Mouse (Mus musculus) CH12.LX (cell line): Measurements from ENCODE around the gene Ado. TPM values are rescaled to one million over a fixed set of nuclear protein-coding genes. Genes with fewer than 3 reads are reported as not detected.

Experiments
- DNase-seq: peaks from one replicate; pipeline ENCODE4 v3.0.0-alpha.2; 2013; ENCODE audit errors: extremely low read depth
- H3K27ac ChIP-seq: 2 replicates; pipeline ENCODE4 v1.5.1; 2012; ENCODE audit warnings: low read depth, mild to moderate bottlenecking, control low read depth, moderate library complexity; ENCODE audit not compliant: insufficient read depth
- H3K27me3 ChIP-seq: replicated peaks from 2 replicates; pipeline ENCODE3; 2012; ENCODE audit warnings: inconsistent platforms
- H3K36me3 ChIP-seq, 2 experiments: replicated peaks in 1 of 2; 2 replicates each; pipeline versions ENCODE3 to v1.6.1; 2012; ENCODE audit warnings: inconsistent platforms in 1 of 2, low read length in 1 of 2, mild to moderate bottlenecking in 1 of 2, mixed read lengths in 1 of 2, moderate library complexity in 1 of 2; ENCODE audit not compliant: control insufficient read depth in 1 of 2, insufficient read depth in 1 of 2
- H3K4me1 ChIP-seq, 2 experiments: 2 replicates each; pipeline ENCODE4 v1.6.1; 2012; ENCODE audit warnings: inconsistent platforms in 1 of 2, moderate library complexity in 1 of 2; ENCODE audit not compliant: insufficient read depth in 2 of 2, control insufficient read depth in 1 of 2
- H3K4me2 ChIP-seq: 2 replicates; pipeline ENCODE4 v1.6.1; 2012; ENCODE audit warnings: low read depth, mild to moderate bottlenecking, control low read depth; ENCODE audit not compliant: poor library complexity, insufficient read depth, severe bottlenecking
- H3K4me3 ChIP-seq, 3 experiments: fragments of 150-350 bp in 1 of 3; sonication (generic) in 1 of 3; replicated peaks in 1 of 3; 2 replicates each; pipeline versions ENCODE3 to v1.5.1; 2011 to 2012; ENCODE audit warnings: low read depth in 2 of 3, low read length in 2 of 3, mild to moderate bottlenecking in 2 of 3, moderate library complexity in 2 of 3, control low read depth in 1 of 3, improper control_type of control experiment in 1 of 3, inconsistent platforms in 1 of 3, mixed read lengths in 1 of 3; ENCODE audit not compliant: poor library complexity in 1 of 3
- H3K79me2 ChIP-seq: replicated peaks from 2 replicates; pipeline ENCODE4 v1.6.1; 2012; ENCODE audit warnings: mild to moderate bottlenecking, moderate library complexity; ENCODE audit not compliant: control insufficient read depth, poor library complexity, insufficient read depth, severe bottlenecking; ENCODE audit errors: extremely low read depth
- H3K9ac ChIP-seq: 2 replicates; pipeline ENCODE4 v1.6.1; 2012; ENCODE audit warnings: low read depth, mild to moderate bottlenecking, control low read depth, moderate library complexity; ENCODE audit not compliant: insufficient read depth
- H3K9me3 ChIP-seq: replicated peaks from 2 replicates; pipeline ENCODE3; 2012; ENCODE audit warnings: low read length, inconsistent platforms, mixed read lengths
- EP300 ChIP-seq: IDR thresholded peaks from 2 replicates; pipeline ENCODE4 v1.6.1; 2011; ENCODE audit warnings: low read length, improper control_type of control experiment
- GABPA ChIP-seq: IDR thresholded peaks from 2 replicates; pipeline ENCODE4 v1.6.1; 2012; ENCODE audit warnings: low read depth, low read length, improper control_type of control experiment, inconsistent platforms; ENCODE audit not compliant: insufficient replicate concordance
- IRF4 ChIP-seq: IDR thresholded peaks from 2 replicates; pipeline ENCODE4 v1.6.1; 2014; ENCODE audit warnings: low read depth, mild to moderate bottlenecking, inconsistent platforms, low read length, improper control_type of control experiment
- MAX ChIP-seq: IDR thresholded peaks from 2 replicates; pipeline ENCODE4 v1.6.1; 2011; ENCODE audit warnings: low read length, improper control_type of control experiment
- NELFE ChIP-seq: IDR thresholded peaks from 2 replicates; pipeline ENCODE4 v1.6.1; 2011; ENCODE audit warnings: low read depth, low read length, improper control_type of control experiment
- PAX5 ChIP-seq: IDR thresholded peaks from 2 replicates; pipeline ENCODE4 v1.6.1; 2012; ENCODE audit warnings: low read length, inconsistent platforms, mixed read lengths
- POLR2A ChIP-seq: IDR thresholded peaks from 2 replicates; pipeline ENCODE4 v1.6.1; 2011; ENCODE audit warnings: low read depth, mild to moderate bottlenecking, improper control_type of control experiment, low read length
- POLR2AphosphoS2 ChIP-seq: IDR thresholded peaks from 2 replicates; pipeline ENCODE4 v1.6.1; 2011; ENCODE audit warnings: low read depth, low read length, improper control_type of control experiment
- SMC3 ChIP-seq: IDR thresholded peaks from 2 replicates; pipeline ENCODE4 v1.6.1; 2011; ENCODE audit warnings: low read depth, low read length, improper control_type of control experiment
- USF2 ChIP-seq: conservative IDR thresholded peaks from 2 replicates; pipeline ENCODE4 v1.6.1; 2011; ENCODE audit warnings: low read depth, low read length, improper control_type of control experiment
- ZNF384 ChIP-seq: IDR thresholded peaks from 2 replicates; pipeline ENCODE4 v1.6.1; 2012; ENCODE audit warnings: low read depth, low read length, improper control_type of control experiment, inconsistent platforms
- dilution Hi-C: fragments of 300-500 bp; cut with MboI; formaldehyde crosslinking; loops from 2 replicates; pipeline ENCODE4 v1.14.3; 2020; ENCODE audit warnings: low sequenced_read_pairs; ENCODE audit not compliant: extremely low pct_unique_long_range_greater_than_20kb, extremely low pct_ligation_motif_present
- in situ Hi-C: fragments of 300-500 bp; cut with MboI; formaldehyde crosslinking; loops from 3 replicates; pipeline ENCODE4 v1.14.3; 2019; ENCODE audit warnings: low sequenced_read_pairs, low pct_ligation_motif_present, low pct_unique_long_range_greater_than_20kb, mixed read lengths
- polyA plus RNA-seq: library from polyadenylated mRNA; unstranded; fragments of >175 nt; gene quantifications from 2 replicates; pipeline ENCODE4 v1.2.1, GENCODE M21; 2012; ENCODE audit warnings: low read depth; ENCODE audit not compliant: insufficient read length
- total RNA-seq, 2 experiments: library from RNA; depleted of rRNA; stranded (reverse); fragments of 300-350 nt in 1 of 2; fragments of >200 nt in 1 of 2; gene quantifications; 2 replicates each; pipeline ENCODE4 v1.2.3; 2012 to 2014

The Ado gene
- total and polyA plus RNA-seq, 3 experiments: 10.3 to 14.8 (median 12.3) TPM

- no peak for TF ChIP-seq POLR2AphosphoS2
- TF ChIP-seq POLR2A: no peak
- no peak for TF ChIP-seq GABPA
- TF ChIP-seq NELFE: no peak
- TF ChIP-seq USF2: no peak
- TF ChIP-seq SMC3: no peak
- TF ChIP-seq MAX: no peak
- H3K4me1 ChIP-seq: no peaks in the 10 kb centered on the region
- no peak for DNase-seq
- dilution Hi-C loops (no loop called here), in situ Hi-C loops (no loop called here)
- H3K36me3 ChIP-seq: no peaks in the 10 kb centered on the region
- no peaks in the 10 kb centered on the region for H3K79me2 ChIP-seq
- no peak overlapping the region for H3K4me3 ChIP-seq
- H3K27ac ChIP-seq: no peak overlapping the region
- no peak overlapping the region for H3K4me2 ChIP-seq
- no peaks in the 10 kb centered on the region for H3K27me3 ChIP-seq
- H3K9ac ChIP-seq: no peak overlapping the region
- peaks cover 2% of the 10 kb centered on the region for H3K9me3 ChIP-seq
These were observed 36.5 kb downstream of the Ado start for GRCm38 (mm10) chr10:67512211-67512610.

DNA sequence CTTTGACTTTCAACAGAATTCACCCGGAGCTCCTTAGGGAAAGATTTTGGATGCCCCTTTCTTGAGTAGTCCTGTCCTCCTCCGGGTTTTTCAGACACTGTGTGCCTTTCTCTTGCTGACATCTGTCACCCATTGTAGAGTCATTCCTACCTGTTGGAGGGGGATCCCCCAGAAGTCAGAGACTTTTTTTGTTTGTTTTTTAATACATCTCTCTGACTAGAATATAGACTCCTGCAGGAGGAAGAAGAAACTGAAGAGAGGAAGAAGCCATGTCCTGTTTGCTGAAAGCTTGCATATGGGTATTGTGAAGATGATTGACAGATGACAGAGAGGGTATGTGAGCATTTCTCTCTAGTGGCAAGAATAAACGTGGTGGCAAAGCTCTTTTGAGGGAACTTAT lies 43.5 kb downstream of the Ado start:
- H3K36me3 ChIP-seq: no peaks in the 10 kb centered on the region
- no peak overlapping the region for H3K9ac ChIP-seq
- no peaks in the 10 kb centered on the region for H3K79me2 ChIP-seq
- in situ Hi-C loops: no loop called here
- dilution Hi-C loops: no loop called here
- peaks cover 2% of the 10 kb centered on the region for H3K9me3 ChIP-seq
- no peaks in the 10 kb centered on the region for H3K27me3 ChIP-seq
- no peak overlapping the region for H3K27ac ChIP-seq
- DNase-seq: peak; percentile 58
- TF ChIP-seq SMC3 (no peak), ZNF384 (peak; percentile 66), EP300 (peak; percentile 53; the same call in 1 of the 2 replicates), IRF4 (peak; percentile 49; the same call in 1 of the 2 replicates)
- TF ChIP-seq, all 38 proteins: peak for 3
- Histone ChIP-seq H3K4me3 (no peak overlapping the region), H3K4me2 (no peak overlapping the region), H3K4me1 (peaks cover 16 to 34% of the 10 kb centered on the region in 2 experiments)

- Histone ChIP-seq H3K79me2 (no peaks in the 10 kb centered on the region), H3K27ac (no peak overlapping the region), H3K9ac (no peak overlapping the region), H3K27me3 (no peaks in the 10 kb centered on the region), H3K9me3 (peaks cover 2% of the 10 kb centered on the region), H3K36me3 (no peaks in the 10 kb centered on the region), H3K4me1 (peaks cover 16 to 34% of the 10 kb centered on the region in 2 experiments), H3K4me2 (peak overlapping the region; percentile 74), H3K4me3 (no peak overlapping the region)
- dilution Hi-C loops (no loop called here), in situ Hi-C loops (no loop called here)
- no peak for TF ChIP-seq GABPA
- TF ChIP-seq PAX5: no peak
- DNase-seq: no peak
These were observed 44.7 kb downstream of the Ado start for GRCm38 (mm10) chr10:67504046-67504445.
